Mouse (Mus musculus): ENCODE data around the gene Plin1.

Gene Plin1

DNA sequence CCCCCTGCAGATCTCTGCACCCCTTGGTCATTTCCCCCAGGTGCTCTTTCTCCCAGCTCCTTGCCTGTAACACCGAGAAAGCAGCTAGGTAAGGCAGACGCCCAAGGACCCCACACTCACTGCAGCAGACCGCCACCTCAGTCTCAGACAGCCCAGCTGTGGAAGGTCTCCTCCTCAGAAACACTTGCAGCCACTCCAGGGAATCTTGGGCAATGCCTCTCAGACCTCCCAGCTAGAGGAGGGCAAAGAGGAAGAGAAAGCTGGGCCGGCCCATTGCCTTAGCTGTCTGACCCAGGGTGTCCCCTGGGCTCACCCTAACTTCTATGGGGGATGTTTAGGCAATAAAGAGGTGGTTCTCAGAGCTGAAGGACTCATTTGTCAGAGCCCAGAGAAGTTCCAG, at the start of gene Plin1:
Gene Plin1 (minus strand): TSS at position 282 of the 400 bp plus-strand sequence.
- DNase-seq (ENCODE audit: inconsistent ontology term) = no peak

DNA sequence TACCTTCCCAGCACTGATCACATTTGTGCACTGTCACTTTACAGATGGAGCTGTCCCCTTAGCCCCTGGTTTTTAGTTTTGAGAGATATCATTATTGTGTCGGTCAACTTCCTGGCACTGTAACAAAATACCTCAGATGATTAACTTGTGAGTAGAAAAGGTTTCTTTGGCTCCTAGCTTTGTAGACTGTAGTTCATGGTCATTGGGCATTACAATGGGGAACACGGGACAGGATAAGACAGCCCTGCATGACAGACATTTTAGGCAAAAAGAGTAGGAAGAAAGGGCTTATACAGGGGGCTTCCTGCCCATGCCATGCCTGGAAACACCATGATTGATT, 49.8 kb upstream of the Plin1 start:
- peak; percentile 37 for DNase-seq (ENCODE audit: inconsistent ontology term)

DNA sequence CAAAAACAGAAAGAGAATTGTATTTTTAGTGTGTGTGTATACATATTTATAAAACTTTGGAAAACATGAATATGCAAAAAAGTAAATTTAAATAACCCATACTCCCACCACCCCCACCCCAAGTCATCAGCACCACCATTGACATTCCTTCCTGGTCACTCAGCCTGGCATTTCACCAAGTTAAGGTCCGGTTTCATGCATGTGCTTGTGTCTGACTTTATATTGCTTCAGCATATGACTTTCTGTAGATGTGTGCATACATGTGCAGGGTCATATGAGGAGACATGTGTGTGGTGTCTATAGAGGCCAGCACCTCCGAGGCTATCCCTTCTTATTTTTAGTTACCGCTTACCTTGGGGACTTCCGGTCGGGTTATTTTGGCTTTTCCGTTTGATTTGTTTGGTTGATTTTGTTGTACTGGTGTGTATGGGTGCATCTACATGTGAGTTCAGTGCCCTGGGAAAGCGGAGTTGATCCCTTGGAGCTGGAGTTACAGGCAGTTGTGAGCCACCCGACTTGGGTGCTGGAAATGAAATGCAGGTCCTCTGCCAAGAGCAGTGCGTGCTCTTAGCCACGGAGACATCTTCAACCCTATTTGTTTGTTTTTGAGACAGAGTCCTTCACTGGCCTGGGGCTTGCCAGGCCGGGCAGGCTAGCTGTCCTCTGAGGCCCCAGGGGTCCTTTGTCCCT, 49.3 kb upstream of the Plin1 start:
- no peak for DNase-seq (ENCODE audit: inconsistent ontology term)

DNA sequence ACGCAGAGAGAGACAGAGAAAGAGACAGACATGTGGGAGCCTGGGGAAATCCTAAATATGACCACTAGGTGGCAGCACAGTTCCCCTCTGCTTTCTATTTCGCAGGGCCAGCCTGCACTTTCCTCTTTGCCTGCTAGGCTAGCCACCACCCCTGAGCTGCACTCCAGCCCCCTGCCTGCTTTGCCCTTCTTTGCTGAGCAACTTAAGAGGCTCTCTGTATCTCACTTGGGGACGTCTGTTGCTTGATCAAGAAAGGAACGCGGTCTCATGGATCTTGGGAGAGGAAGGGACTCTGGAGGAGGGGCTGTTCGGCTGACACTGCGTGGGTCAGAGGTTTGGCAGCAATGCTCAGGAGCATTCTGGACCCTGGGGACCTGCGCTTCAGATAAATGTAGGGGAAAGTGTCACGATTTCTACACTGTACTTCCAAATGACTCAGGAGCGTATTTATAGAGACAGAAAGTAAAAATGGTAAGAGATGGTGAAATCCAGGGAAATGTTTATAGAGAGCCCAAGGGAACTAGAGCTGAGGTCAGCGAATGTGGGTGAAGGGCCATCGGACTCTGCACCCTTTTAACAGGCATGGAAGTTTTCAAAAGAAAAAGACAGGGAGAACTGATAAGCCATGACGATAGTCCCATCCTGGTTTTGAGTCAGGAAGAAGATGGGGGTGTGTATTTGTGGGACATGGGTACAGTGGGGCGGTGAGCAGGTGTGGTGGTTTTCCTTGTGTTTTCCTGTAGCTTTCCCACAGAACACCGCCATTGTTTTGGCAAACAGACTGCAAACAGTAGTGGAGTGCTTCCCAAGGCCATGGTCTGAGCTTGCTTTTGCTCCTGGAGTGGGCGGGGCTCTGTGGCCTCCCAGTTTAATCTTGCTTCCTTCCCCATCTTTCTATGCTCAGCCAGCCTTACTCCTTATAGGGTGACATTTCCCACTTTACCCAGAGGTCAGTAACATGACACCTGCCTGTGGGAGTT, 48.2 kb upstream of the Plin1 start:
- peak; percentile 69 for DNase-seq (ENCODE audit: inconsistent ontology term)

DNA sequence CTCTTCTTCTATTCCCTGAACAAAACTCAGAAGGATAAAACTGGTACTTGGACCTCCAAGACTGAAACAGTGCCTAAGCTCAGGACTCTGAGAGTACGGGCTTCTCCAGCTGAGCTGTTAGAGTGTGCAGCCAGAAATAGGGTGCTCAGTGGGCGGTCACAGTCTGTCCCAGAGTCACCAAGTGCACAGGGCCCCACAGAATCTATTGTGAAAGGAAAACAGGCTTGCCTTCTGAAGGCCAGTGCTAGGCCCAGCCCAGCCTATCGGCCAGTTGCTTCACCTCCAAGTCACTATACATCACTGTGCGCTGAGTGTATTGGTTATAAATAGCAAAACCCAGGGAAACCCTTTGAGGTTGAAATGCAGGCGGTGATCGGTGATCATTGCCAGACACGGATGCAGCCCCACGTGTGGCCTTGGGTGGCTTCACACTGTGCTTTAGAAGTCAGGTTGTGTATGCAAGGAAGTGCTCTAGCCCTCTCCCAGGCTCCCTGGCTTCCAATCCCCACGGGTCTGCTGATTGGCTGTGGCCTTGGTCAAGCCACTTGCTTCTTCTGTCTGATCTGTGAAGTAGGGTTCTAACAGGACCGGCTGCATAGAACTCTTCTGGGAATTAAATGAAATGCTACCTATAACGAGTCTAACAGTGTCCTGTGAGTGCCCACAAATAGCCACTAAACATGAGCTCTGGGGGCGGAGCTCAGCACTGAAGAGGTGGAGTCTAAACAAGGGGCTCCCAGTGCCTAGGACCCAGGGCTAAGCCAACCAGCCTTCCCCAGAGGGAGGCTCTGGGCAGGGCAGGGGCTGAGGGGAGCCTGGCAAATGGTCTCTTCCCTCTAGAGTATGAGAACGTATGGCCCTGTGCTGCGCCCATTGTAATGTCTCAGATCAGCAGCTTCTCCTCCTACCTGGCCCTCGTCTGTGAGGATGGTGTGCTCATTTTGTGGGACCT, 39.1 kb upstream of the Plin1 start:
- no peak for DNase-seq (ENCODE audit: inconsistent ontology term)

DNA sequence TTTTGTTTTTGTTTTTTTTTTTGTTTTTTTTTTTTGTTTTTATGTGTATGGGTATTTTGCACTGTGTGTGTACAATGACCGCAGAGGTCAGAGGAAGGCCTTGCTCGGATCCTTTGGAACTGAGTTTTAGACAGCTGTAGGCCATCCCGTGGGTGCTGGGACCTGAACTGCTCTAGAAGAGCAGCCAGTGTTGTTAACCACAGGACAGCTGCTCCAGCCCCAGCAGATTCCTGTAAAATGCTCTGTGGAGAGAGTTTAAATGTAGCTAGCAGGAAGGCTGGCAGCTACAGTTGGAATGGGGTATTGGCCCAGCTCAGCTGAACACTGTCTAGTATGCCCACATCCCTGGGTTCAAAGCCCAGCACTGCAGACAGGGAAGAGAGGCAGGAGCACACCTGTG, 37.0 kb upstream of the Plin1 start:
- DNase-seq (ENCODE audit: inconsistent ontology term) = no peak

DNA sequence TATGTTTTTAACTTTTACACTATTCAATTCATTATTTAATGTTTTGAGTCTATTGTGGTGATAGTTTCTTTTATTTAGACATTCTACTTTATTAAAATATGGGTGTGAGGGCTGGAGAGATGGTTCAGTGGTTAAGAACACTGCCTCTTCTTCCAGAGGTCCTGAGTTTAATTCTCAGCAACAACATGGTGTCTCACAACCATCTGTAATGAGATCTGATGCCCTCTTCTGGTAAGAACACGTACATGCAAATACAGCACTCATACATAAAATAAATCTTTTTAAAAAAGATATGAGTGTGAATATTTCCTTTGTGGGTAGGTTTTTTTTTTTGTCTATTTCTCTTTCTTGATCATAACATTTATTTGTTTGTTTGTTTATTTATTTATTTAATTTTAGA, 33.3 kb upstream of the Plin1 start:
- DNase-seq (ENCODE audit: inconsistent ontology term) = no peak

DNA sequence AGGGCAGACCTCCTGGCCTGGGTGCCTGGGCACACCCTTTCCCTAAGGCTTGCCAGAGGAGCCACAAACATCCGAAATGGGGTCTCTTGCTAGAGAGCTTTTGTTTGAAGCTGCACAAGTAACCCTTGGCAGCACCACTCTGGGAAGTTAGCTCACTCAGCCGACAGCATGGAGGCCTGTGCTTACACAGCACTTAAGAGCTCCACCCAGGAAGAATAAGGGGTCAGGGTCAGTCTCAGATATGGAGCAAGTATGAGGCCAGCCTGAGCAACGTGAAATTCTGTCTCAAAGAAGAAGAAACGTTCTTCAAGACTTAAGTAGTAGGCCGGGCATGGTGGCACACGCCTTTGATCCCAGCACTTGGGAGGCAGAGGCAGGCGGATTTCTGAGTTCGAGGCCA, 29.4 kb upstream of the Plin1 start:
- no peak for DNase-seq (ENCODE audit: inconsistent ontology term)

DNA sequence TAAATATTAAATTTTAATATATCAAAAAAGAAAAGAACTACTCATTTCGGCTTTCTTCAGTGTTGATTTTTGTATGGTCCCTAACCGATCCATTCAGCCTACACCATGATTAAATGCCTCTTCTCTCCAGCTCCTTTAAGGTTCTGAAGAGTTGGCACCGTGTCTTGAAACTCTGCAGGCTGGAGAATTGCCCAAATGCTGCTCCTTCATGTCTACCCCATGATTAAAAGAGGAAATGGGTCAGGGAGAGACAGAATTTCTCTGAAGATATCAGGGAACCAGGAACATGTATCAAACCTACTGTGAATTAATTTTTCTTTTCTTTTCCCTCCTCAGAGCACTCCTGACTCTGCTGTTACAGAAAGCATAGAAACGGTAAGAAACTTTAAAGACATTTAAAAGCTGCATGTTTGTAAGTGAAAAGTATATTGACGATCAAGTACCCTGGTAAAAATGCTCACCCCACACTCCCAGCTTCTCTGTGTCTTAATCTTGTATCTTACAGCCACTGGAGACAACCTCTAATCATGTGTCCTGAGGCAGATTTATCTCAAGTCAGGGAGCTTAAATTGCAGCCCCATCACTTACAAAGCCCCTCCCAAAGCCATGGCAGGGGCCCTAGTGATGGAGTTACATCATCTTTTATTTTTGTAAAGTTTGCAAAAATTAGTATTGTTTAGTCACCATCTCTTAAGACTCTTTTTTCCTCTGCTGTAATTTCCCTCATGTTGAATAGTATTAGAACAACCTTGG, 28.6 kb upstream of the Plin1 start:
- DNase-seq (ENCODE audit: inconsistent ontology term) = no peak

DNA sequence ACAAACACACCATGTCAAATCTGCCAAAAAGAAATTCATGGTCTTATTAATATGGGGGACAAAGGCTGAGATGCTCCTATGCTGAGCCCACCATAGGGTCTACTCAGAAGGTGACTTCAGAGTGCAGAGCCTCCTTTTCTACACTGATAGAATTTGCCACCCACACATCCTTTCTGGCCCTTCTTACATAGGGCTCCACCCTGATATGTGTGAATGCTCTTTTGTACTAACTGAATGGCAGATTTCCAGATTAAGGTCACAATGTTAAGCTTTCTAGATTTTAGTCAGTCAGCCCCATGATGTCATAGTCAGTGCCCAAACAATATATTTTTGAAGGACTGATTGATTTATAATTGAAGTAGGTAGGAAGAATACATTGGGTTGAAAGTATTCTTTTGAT, 27.1 kb upstream of the Plin1 start:
- no peak for DNase-seq (ENCODE audit: inconsistent ontology term)

DNA sequence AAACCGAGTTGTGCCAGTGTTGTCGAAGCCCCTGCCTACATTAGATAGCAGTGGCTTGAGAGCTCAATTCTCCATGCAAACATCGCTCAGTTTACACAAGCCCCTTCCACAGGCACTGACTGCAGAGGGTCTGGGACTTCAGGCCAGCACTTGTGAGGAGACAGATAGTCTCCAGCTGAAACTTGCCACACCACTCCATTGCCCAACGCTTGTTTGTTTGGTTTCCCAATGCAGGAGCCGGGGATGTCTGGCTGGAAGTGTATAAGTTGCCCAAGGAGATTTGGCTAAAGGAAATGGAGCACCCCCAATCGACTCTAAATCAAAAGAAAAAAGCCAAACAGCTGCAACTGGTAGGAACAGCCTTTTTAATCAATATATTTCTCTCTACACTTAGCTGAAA, 25.5 kb upstream of the Plin1 start:
- DNase-seq (ENCODE audit: inconsistent ontology term) = no peak

DNA sequence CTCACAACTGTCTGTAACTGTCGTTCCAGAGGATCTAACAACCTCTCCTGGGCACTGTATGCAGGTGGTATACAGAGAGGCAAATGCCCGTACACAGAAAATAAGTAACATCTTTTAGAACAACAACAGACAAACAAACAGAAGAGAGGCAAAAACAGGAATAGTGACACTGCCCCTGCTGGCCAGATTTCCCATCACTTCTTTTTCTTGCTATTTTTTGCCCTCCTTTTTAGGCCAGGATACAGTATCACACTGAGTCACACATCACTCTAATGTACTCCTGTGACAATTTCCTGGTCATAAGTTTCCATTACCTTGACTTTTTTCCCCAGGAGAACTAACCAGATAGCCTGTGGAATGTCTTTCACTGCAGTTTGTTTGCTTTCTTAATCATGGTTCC, 23.6 kb upstream of the Plin1 start:
- DNase-seq (ENCODE audit: inconsistent ontology term) = no peak

DNA sequence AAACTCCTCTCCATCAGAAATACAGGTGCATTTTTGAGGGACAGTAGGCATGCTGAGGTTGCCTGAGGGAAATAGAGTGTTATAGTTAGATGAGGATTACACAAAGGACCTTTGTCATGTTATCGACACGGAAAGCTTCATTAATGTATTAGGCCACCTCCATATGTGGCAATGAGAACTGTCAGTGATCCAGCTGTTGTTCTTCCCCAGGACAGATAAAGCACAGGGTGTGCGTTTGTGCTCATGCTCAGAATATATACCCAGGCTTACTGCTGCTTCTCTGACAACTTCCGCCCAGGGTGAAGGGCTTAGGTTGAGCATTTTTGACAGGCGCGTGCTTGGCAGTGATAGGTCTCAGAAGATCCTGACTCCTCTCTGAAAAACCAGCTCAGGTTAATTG, 16.8 kb upstream of the Plin1 start:
- no peak for DNase-seq (ENCODE audit: inconsistent ontology term)

DNA sequence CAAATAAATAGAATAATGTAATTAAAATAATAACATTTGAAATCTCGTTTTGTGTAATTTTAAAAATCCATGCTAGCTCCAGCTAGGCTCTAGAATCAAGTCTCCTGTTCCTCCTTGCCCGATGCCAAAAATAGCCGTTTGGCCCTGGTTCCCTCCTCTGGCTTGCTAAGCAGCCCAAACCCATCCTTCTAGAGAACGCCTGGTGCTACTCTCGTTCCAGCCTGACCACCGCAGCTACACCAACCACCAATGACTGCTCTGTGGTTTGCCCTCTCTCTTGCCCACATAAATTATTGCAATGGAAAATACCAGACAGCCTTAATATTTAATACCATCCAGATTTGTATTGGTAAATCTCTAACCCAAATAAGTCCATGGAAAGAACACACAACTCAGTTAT, 15.0 kb upstream of the Plin1 start:
- DNase-seq (ENCODE audit: inconsistent ontology term) = no peak

DNA sequence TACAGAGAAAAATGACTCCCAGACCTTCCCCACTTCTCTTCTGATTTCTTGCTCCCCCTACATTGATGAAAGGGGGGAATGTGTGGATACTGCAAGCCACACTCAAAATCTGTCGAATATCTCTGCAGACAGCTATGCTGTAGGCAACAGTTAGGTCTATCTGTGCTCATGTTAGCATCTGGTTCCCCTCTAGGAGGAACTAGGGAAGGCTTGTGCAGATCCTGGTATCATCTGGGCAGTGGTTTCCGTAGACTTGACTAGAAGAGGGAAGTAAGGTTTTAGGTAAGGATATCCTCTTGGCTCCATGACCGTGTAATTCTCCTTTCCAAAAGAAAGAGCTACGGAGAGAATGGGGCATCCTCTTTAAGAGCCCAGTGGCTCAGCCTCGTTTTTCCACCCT, 11.9 kb upstream of the Plin1 start:
- no peak for DNase-seq (ENCODE audit: inconsistent ontology term)

DNA sequence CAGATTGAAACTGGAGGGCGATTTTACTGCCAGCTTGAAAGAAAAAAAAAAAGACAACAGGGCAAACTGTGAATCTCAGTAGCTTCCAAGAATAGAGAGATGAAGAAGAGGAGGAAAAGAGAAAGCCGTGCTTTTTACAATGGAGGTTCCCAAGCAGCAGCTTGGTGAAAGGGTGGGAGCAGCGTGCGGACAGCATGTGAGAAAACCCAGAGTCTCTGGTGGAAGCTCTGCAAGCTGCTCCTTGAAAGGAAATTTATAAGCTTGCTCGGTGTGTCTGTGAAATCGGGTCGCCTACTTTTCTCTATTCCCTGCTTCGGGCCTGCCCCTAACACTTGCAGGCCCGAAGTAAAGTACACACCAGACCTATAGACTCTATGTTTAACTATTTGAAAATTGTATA, 11.3 kb upstream of the Plin1 start:
- DNase-seq (ENCODE audit: inconsistent ontology term) = no peak

DNA sequence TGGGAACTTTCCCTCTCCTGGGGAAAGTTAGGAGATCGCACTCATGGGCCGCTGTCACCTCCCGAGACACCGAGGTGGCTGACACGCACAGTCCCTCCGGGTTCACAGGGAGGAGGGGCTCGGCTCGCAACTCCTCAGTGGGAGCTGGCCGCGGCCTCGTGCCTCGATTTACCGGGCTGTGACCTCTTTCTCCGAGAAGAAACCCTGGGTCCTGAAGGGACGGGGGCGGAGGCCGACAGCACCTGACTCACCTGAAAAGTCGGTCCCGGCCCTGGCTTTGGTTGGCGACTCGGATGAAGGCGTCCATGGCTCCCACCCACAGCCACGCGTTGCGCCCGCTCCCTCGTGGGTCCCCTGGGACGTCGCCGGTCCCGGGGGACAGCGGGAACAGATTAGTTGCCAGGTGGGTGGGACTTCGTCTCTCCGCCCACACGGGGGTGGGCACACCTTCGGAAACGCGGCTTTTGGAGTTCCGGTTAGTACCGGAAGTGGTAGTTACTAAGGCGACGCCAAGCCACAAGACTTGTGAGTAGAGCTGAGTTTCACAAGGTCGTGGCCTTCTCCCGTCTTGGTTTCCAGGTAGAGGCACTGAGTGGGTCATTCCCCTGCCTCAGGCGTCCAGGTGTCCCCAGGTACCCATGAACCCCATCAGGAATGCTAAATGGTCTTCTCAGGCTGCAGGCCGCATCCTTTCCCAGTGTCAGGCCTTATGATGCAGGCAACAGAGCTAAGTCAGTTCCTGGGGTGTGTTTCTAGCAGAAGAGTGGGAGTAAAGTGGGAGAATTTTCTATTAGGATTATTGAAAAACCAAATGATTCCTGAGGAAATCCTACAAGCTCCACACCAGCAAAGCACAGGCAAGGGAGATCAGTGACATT, 10.2 kb upstream of the Plin1 start, which contains the start of the genes Pex11a and Wdr93:
Gene Pex11a (minus strand): TSS at position 473 of the 878 bp plus-strand sequence.
Gene Wdr93 (plus strand): TSS at position 505 of the 878 bp plus-strand sequence.
- DNase-seq (ENCODE audit: inconsistent ontology term) = peak; percentile 87

DNA sequence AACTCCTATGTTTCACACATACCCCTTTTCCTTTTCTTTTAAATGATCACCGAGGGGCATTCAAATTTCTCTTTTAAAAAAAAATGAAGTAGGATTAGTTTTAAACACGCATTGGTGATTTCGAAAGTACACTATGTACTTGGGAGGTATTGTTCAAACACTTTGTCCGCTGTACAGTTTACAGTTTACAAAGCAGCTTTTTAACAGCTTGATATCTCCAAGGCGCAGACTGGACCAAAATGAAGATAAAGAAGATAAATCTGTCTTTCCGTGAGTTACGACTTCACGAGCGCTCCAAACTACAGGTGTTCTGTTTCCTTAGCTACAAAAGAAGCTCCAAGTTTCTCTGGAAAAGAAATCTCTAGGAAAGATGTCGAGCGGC, 9.6 kb upstream of the Plin1 start:
- DNase-seq (ENCODE audit: inconsistent ontology term) = no peak

DNA sequence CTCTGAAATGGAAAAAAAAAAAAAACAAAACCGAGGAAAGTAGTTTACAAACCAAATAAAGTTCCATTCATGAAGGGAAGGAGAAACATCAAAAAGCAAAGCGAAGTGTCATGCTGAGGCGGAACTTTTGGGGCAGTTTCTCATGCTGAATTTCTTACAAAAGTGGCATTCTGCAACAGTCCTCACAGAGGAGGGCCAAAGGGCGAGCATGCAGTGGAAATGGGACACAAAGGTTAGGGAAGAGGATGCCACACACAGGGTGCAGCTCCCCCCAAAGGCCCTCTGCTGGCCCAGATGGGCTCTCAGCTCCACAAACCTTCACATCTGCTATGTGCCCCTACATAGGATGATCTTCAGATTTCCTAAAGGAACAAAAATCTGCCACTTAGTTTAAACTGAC, 7.6 kb upstream of the Plin1 start:
- no peak for DNase-seq (ENCODE audit: inconsistent ontology term)

DNA sequence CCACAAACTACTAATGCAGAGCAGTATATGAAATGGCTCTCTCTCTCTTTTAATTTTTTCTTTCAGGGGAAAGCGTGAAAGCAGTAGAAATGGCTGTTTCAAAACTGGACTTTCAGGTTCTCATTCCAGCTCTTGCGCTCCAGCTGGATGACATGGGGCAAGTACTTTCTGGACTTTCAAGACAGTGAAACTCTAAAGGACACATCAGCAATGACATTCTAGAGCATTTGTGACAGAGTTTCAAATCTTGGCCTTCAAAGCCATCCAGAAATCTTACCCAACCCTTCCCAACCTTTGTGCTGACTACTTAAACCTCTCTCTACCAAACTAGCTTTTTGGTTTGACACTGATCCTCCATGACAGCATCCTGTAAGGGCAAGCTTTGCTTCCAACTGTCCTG, 6.2 kb upstream of the Plin1 start:
- DNase-seq (ENCODE audit: inconsistent ontology term) = no peak

Measured in Muller cell, postnatal 12 days (primary cell).